Mouse (Mus musculus): ENCODE results near the gene Kif3b. TPM values are rescaled to one million over a fixed set of nuclear protein-coding genes. Genes with fewer than 3 reads are reported as not detected.
"Not testable (repeated sequence)": the region's sequence is repeated elsewhere in the genome, so short reads cannot be mapped to it uniquely, and the experiment has no call there.

The Kif3b gene
- total RNA-seq, 2 experiments from 2014 or later = 83.0 to 89.2 TPM

- peak in 1 of 2 experiments; percentile 15 for DNase-seq (ENCODE audit: low spot score in 2 of 2)
These were observed 53.8 kb downstream of the Kif3b start for GRCm38 (mm10) chr2:153345071-153345453.

DNA sequence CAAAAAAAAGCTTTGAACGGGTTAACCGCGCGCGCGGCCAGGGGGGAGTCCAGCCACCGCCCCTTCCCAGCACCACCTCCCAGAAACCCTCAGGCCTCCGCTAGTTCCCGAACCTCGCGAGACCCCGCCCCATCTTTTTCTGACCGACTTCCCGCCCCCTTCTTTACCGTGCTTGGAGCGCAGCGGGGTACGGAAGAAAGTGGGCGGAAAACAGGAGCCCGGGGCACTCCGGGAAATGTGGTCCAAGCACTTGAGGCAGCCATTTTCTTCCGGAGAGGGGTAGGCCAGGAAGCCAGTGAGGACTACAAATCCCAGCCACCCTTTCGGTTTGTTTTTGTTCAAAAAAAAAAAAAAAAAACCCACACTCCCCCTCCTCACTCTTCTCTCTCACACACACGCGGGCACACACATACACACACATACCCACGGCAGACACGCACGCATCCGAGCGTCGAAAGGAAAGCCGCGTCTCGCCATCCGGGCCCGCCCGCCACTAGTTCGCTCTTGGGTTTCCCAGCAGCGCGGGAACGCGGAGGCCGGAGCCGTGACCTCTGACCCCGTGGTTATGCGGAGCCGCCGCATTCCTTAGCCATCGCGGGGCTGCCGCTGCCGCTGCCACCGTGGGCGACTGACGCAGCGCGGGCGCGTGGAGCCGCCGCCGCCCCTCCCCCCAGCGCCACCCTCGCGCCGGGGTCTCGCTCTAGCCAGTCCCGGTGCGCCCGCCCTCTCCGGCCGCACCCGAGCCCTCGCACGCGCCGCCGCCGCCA, 54.4 kb downstream of the Kif3b start, which contains the start of gene Asxl1:
Gene Asxl1, plus strand, starts transcription at position 376 of the 767 bp plus-strand sequence.
- peak; percentile 95 for DNase-seq (ENCODE audit: low spot score in 2 of 2)

- peak; percentile 57 to 71 for DNase-seq (ENCODE audit: low spot score in 2 of 2)
These were observed 55.3 kb downstream of the Kif3b start for GRCm38 (mm10) chr2:153346221-153347182.

- no peak for DNase-seq (ENCODE audit: low spot score in 2 of 2)
These were observed 56.1 kb downstream of the Kif3b start for GRCm38 (mm10) chr2:153347183-153347781.

GRCm38 (mm10) chr2:153348100-153348831, 57.1 kb downstream of the Kif3b start:
- DNase-seq (ENCODE audit: low spot score in 2 of 2) = no peak

- no peak for DNase-seq (ENCODE audit: low spot score in 2 of 2)
These were observed 59.5 kb downstream of the Kif3b start for GRCm38 (mm10) chr2:153350552-153351181.

DNA sequence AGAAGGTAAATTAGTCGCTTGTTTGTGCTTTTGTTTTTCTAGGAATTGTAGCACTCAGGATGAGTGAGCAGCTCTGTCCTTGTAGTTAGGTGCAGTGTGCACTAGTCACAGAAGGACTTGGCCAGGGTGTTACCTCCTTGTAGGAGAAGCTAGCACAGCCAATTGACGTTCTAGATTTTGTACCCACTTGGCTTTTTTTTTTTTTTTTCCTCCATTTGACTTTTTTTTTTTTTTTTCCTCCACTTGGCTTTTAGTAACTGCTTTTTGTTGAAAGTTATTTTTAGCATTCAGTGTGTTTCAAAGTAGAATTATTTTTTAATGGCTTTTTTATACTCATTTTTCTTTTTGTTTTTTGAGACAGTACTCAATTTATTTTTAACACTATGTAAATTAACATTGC, 63.4 kb downstream of the Kif3b start:
- DNase-seq (ENCODE audit: low spot score in 2 of 2) = no peak

DNA sequence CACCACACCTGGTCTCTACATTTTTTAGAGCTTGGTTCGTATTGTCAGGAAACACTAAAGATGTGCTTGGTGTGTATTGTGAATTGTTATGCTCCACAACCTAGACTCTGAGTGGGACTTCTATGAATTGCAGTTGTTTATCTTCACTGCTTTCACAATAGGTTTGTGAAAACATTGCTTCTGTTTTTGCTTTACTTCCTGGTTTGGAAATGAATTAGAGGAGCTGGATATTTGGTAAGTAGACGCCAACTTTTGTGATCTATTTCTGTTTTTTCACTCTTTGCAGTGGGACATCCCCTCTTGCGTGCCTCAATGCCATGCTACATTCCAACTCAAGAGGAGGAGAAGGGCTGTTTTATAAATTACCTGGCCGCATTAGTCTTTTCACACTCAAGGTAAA, 65.6 kb downstream of the Kif3b start:
- no peak for DNase-seq (ENCODE audit: low spot score in 2 of 2)

DNA sequence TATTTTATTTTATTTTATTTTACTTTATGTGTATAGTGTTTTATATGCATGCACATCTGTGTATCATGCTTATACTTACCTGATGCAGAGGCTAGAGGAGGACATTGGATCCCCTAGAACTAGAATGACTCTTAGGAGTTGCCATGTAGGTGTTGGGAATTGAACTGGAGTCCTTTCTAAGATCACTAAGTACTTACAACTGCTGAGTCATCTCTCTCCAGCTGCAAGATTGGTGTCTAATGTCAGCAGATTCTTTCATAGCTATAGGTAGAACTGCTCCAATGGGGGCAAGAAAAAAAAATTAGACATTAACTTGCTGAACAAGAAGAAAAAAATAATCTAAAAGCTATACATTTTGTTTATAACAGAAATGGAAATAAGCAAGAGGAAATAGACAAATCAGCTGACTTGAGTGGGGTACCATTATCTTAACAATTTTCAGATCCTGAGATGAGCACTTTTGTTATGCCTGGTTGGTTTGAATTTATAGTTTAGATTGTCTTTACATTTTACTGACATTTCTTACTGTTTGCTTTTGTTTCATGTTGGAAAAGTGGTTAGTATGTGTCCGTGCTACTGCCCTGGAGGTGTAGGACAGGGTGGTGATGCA, 70.0 kb downstream of the Kif3b start:
- no peak for DNase-seq (ENCODE audit: low spot score in 2 of 2)

GRCm38 (mm10) chr2:153364531-153364930, 73.3 kb downstream of the Kif3b start:
- DNase-seq (ENCODE audit: low spot score in 2 of 2) = not testable (repeated sequence)

- no peak for DNase-seq (ENCODE audit: low spot score in 2 of 2)
These were observed 79.7 kb downstream of the Kif3b start for GRCm38 (mm10) chr2:153370871-153371270.

- DNase-seq (ENCODE audit: low spot score in 2 of 2) = no peak
These were observed 84.2 kb downstream of the Kif3b start for GRCm38 (mm10) chr2:153375380-153375779.

GRCm38 (mm10) chr2:153380479-153380878, 89.3 kb downstream of the Kif3b start:
- DNase-seq (ENCODE audit: low spot score in 2 of 2) = no peak

Other genes with a start within 250 kb of the Kif3b start
- gene Ccm2l, start 225.5 kb upstream of the Kif3b start, total RNA-seq (2021) = 1 to 10 TPM; 6.8 to 9.8 TPM
- gene Hck, start 182.9 kb upstream of the Kif3b start, total RNA-seq (2021) = 1 to 10 TPM; 2.6 to 3.2 TPM
- 100 to 1,000 TPM in 1 of 2 experiments, 10 to 100 TPM in 1; 87.7 to 110 TPM for gene Tm9sf4, start 130.1 kb upstream of the Kif3b start, total RNA-seq (2021)
- 10 to 100 TPM; 30.6 to 32.7 TPM for gene Tspyl3, start 66.0 kb upstream of the Kif3b start, total RNA-seq (2021)
- 1 to 10 TPM; 5.0 to 5.4 TPM for gene Plagl2, start 50.0 kb upstream of the Kif3b start, total RNA-seq (2021)
- gene Pofut1, start 49.9 kb upstream of the Kif3b start, total RNA-seq (2021) = 10 to 100 TPM; 18.0 to 22.9 TPM
- 10 to 100 TPM; 37.2 to 37.7 TPM for gene Asxl1, start 54.4 kb downstream of the Kif3b start, total RNA-seq (2021)
- not detected for gene 4930404H24Rik, start 201.4 kb downstream of the Kif3b start, total RNA-seq (2021)
- gene Nol4l, start 238.6 kb downstream of the Kif3b start, total RNA-seq (2021) = 10 to 100 TPM; 65.4 to 66.8 TPM

All from layer of hippocampus, postnatal 10 days (tissue).